Mouse (Mus musculus) myocyte (in vitro differentiated cells): ENCODE data around the gene Arpc1a. TPM values are rescaled to one million over a fixed set of nuclear protein-coding genes. Genes with fewer than 3 reads are reported as not detected.

Experiments
- H3K27me3 ChIP-seq: one replicate; pipeline ENCODE4 v1.6.1; 2011; ENCODE audit not compliant: control insufficient read depth, insufficient read depth, insufficient read length
- H3K36me3 ChIP-seq: one replicate; pipeline ENCODE4 v1.6.1; 2011; ENCODE audit not compliant: control insufficient read depth, insufficient read depth
- H3K4me2 ChIP-seq: one replicate; pipeline ENCODE4 v1.6.1; 2011; ENCODE audit warnings: low read depth, control low read depth
- H3K4me3 ChIP-seq: one replicate; pipeline ENCODE4 v1.5.1; 2011; ENCODE audit warnings: mild to moderate bottlenecking, control low read depth, moderate library complexity
- H3K79me2 ChIP-seq: one replicate; pipeline ENCODE4 v1.6.1; 2011; ENCODE audit not compliant: control insufficient read depth, insufficient read depth
- H3ac ChIP-seq: one replicate; pipeline ENCODE4 v1.6.1; 2011; ENCODE audit not compliant: control insufficient read depth, insufficient read length
- CEBPB ChIP-seq: IDR thresholded peaks from 2 replicates; pipeline ENCODE4 v1.6.1; 2011; ENCODE audit warnings: mild to moderate bottlenecking, moderate library complexity; ENCODE audit not compliant: poor library complexity, insufficient read depth, severe bottlenecking
- E2F4 ChIP-seq: IDR thresholded peaks from one replicate; pipeline ENCODE4 v1.6.1; 2011; ENCODE audit warnings: mild to moderate bottlenecking, control low read depth, moderate library complexity; ENCODE audit not compliant: insufficient read depth
- MAX ChIP-seq: IDR thresholded peaks from one replicate; pipeline ENCODE4 v1.6.1; 2011; ENCODE audit warnings: low read depth, mild to moderate bottlenecking, control low read depth
- MYOD1 ChIP-seq, 3 experiments: IDR thresholded peaks; one replicate each; pipeline ENCODE4 v1.6.1; 2011; ENCODE audit warnings: control low read depth in 2 of 3, low read depth in 2 of 3, mild to moderate bottlenecking in 2 of 3, moderate library complexity in 1 of 3; ENCODE audit not compliant: insufficient read length in 2 of 3, control insufficient read depth in 1 of 3
- MYOG ChIP-seq, 3 experiments: IDR thresholded peaks; one replicate each; pipeline ENCODE4 v1.6.1; 2011; ENCODE audit warnings: control low read depth in 2 of 3, low read depth in 2 of 3, mild to moderate bottlenecking in 2 of 3; ENCODE audit not compliant: insufficient read length in 2 of 3, control insufficient read depth in 1 of 3, insufficient read depth in 1 of 3
- POLR2A ChIP-seq: IDR thresholded peaks from one replicate; pipeline ENCODE4 v1.6.1; 2011; ENCODE audit warnings: low read depth, mild to moderate bottlenecking, control low read depth, moderate library complexity; ENCODE audit not compliant: insufficient read length
- POLR2AphosphoS2 ChIP-seq: IDR thresholded peaks from one replicate; pipeline ENCODE4 v1.6.1; 2011; ENCODE audit warnings: low read depth, control low read depth; ENCODE audit not compliant: insufficient read length
- REST ChIP-seq: IDR thresholded peaks from one replicate; pipeline ENCODE4 v1.6.1; 2011; ENCODE audit warnings: mild to moderate bottlenecking, control low read depth, moderate library complexity; ENCODE audit not compliant: insufficient read depth, insufficient read length
- SRF ChIP-seq: IDR thresholded peaks from one replicate; pipeline ENCODE4 v1.6.1; 2011; ENCODE audit warnings: low read depth; ENCODE audit not compliant: control insufficient read depth, insufficient read length
- TCF12 ChIP-seq: IDR thresholded peaks from one replicate; pipeline ENCODE4 v1.6.1; 2011; ENCODE audit warnings: mild to moderate bottlenecking, control low read depth; ENCODE audit not compliant: poor library complexity, insufficient read depth, severe bottlenecking
- TCF3 ChIP-seq: IDR thresholded peaks from one replicate; pipeline ENCODE4 v1.6.1; 2011; ENCODE audit warnings: low read depth, control low read depth; ENCODE audit not compliant: insufficient read length
- USF1 ChIP-seq: IDR thresholded peaks from one replicate; pipeline ENCODE4 v1.6.1; 2011; ENCODE audit warnings: low read depth, mild to moderate bottlenecking, control low read depth, moderate library complexity
- polyA plus RNA-seq: library from polyadenylated mRNA; unstranded; fragments of >200 nt; fragmentation: generic; extraction: Trizol; gene quantifications from one replicate; pipeline ENCODE4 v1.2.1, GENCODE M21; 2012; ENCODE audit warnings: missing spikeins

Arpc1a gene
- polyA plus RNA-seq, 1 experiment: 67.2 TPM

DNA sequence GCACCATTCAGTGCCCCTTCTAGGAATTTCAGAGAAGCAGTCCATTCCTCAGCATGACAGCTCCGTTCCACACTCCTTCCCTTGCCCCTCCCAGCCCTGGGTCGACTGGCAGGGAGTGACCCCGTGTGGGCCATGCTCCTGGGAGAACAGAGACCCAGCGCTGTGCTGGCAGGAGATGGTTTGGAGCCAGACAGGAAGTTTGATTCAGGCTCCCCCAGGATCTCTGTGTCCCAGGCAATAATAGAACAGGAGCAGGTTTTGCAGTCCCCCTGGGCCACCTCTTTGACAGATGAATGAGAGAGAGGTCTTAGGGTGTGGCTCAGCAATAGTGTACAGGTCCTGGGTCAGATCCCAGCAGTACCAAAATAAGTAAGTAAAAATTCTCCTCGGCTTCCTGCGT lies 34.4 kb downstream of the Arpc1a start:
- Histone ChIP-seq H3K79me2 (peaks cover 68% of the 10 kb centered on the region), H3ac (no peak overlapping the region), H3K4me2 (no peak overlapping the region), H3K27me3 (no peaks in the 10 kb centered on the region), H3K4me3 (no peak overlapping the region), H3K36me3 (peaks cover under 1% of the 10 kb centered on the region)
- TF ChIP-seq TCF12: no peak
- TF ChIP-seq USF1: no peak
- no peak for TF ChIP-seq TCF3
- TF ChIP-seq REST: no peak
- TF ChIP-seq MYOG (IDR thresholded peaks at IDR 0.05; ENCODE audit: control insufficient read depth in 1 of 3, insufficient read depth in 1 of 3, insufficient read length in 2 of 3, low read depth in 2 of 3): no peak
- TF ChIP-seq SRF: no peak
- TF ChIP-seq MAX: no peak
- no peak for TF ChIP-seq MYOD1 (IDR thresholded peaks at IDR 0.05; ENCODE audit: control insufficient read depth in 1 of 3, insufficient read length in 2 of 3, low read depth in 2 of 3)
- no peak for TF ChIP-seq CEBPB
- no peak for TF ChIP-seq E2F4
- TF ChIP-seq POLR2AphosphoS2: no peak
- TF ChIP-seq POLR2A: no peak

DNA sequence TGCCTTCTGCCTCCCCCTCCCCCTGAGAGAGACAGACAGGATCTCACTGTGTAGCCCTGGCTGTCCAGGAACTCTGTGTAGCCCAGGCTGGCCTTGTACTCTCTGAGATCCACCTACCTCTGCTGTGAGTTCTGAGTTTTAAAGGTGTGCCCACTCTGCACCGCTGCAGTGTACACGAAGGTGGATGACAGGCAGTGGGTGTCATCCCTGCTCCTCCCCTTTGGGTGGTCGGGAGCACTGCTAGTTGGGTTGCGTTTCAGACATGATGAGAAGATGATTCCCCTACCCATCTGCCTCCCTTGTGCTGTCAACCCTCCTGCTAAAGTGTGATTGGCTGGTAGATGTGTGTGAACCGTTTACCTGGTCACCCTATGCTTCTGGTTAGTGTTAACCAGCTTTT lies 34.8 kb downstream of the Arpc1a start:
- Histone ChIP-seq H3K27me3 (no peaks in the 10 kb centered on the region), H3K79me2 (peaks cover 68% of the 10 kb centered on the region), H3K36me3 (peaks cover 3% of the 10 kb centered on the region), H3K4me2 (no peak overlapping the region), H3ac (no peak overlapping the region), H3K4me3 (no peak overlapping the region)
- no peak for TF ChIP-seq TCF12

DNA sequence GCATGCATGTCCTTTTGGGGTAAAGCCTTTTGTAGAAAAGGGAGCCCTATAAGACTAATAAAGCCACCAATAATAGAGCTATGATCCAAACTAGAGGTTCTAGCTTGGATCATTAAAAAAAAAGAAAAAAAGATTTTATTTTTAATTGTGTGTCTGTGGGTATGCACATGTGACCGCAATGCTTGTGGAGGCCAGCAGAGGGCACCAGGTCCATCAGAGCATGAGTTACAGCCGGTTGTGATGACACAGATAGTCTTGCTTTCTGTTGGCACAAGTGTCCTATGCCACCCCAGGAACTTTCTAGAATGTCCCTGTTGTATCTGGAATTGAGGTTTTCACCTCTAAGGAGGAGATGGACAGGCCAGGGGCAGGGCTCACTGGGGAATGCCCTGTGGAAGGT lies 35.8 kb downstream of the Arpc1a start:
- TF ChIP-seq USF1 (peak; percentile 28), POLR2AphosphoS2 (no peak)
- no peak overlapping the region for H3ac ChIP-seq
- no peak overlapping the region for H3K4me3 ChIP-seq
- peaks cover 10% of the 10 kb centered on the region for H3K36me3 ChIP-seq
- H3K79me2 ChIP-seq: peaks cover 66% of the 10 kb centered on the region
- H3K4me2 ChIP-seq: no peak overlapping the region
- no peaks in the 10 kb centered on the region for H3K27me3 ChIP-seq

- Histone ChIP-seq H3K79me2 (peaks cover 57% of the 10 kb centered on the region), H3K4me2 (no peak overlapping the region), H3K27me3 (no peaks in the 10 kb centered on the region), H3K36me3 (peaks cover 21% of the 10 kb centered on the region), H3K4me3 (no peak overlapping the region), H3ac (no peak overlapping the region)
- no peak for TF ChIP-seq MYOD1 (IDR thresholded peaks at IDR 0.05; ENCODE audit: control insufficient read depth in 1 of 3, insufficient read length in 2 of 3, low read depth in 2 of 3)
- no peak for TF ChIP-seq REST
- TF ChIP-seq USF1: no peak
- TF ChIP-seq TCF12: no peak
- TF ChIP-seq POLR2AphosphoS2: no peak
- no peak for TF ChIP-seq POLR2A
- TF ChIP-seq MYOG (IDR thresholded peaks at IDR 0.05; ENCODE audit: control insufficient read depth in 1 of 3, insufficient read depth in 1 of 3, insufficient read length in 2 of 3, low read depth in 2 of 3): no peak
- TF ChIP-seq SRF: no peak
- no peak for TF ChIP-seq MAX
- no peak for TF ChIP-seq TCF3
- TF ChIP-seq E2F4: no peak
- TF ChIP-seq CEBPB: no peak
These were observed 37.3 kb downstream of the Arpc1a start for GRCm38 (mm10) chr5:145120921-145121320.

DNA sequence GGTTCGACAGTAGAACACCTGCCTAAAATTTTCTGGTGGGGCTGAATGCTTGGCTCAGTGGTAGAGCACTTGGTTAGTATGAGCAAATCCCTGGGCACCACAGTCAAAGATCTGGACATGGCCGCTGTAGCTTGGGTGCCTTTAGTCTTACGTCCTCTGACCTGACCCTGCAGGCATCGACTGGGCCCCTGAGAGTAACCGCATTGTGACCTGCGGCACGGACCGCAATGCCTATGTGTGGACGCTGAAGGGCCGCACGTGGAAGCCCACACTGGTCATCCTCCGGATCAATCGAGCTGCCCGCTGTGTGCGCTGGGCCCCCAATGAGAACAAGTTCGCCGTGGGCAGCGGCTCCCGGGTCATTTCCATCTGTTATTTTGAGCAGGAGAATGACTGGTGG lies 39.8 kb downstream of the Arpc1a start:
- no peak overlapping the region for H3K4me3 ChIP-seq
- TF ChIP-seq TCF12 (no peak), POLR2AphosphoS2 (peak; percentile 42)
- H3K79me2 ChIP-seq: peaks cover 33% of the 10 kb centered on the region

DNA sequence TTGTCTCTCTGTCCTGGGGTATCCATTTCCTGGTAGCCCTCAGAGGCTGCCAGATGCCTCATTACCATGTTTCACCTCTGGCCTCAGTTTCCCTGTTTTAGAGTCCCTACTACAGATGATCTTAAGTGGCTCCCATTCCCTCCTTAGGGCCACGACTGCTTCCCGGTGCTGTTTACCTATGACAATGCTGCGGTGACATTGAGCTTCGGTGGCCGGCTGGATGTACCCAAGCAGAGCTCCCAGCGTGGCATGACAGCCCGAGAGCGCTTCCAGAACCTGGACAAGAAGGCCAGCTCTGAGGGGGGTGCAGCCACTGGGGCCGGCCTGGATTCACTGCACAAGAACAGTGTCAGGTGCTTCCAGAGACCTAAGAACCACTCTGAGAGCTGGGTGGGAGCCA lies 43.0 kb downstream of the Arpc1a start:
- peaks cover 3% of the 10 kb centered on the region for H3K79me2 ChIP-seq
- no peak for TF ChIP-seq MYOD1 (IDR thresholded peaks at IDR 0.05; ENCODE audit: control insufficient read depth in 1 of 3, insufficient read length in 2 of 3, low read depth in 2 of 3)
- TF ChIP-seq POLR2AphosphoS2: no peak
- no peak for TF ChIP-seq MYOG (IDR thresholded peaks at IDR 0.05; ENCODE audit: control insufficient read depth in 1 of 3, insufficient read depth in 1 of 3, insufficient read length in 2 of 3, low read depth in 2 of 3)
- no peak for TF ChIP-seq CEBPB
- no peak for TF ChIP-seq E2F4
- no peak for TF ChIP-seq TCF12

More for the DNA sequence above, 39.8 kb downstream of the Arpc1a start:
- Histone ChIP-seq H3K36me3 (peaks cover 36% of the 10 kb centered on the region), H3K27me3 (no peaks in the 10 kb centered on the region), H3ac (no peak overlapping the region), H3K4me2 (no peak overlapping the region)

More for the DNA sequence above, 43.0 kb downstream of the Arpc1a start:
- Histone ChIP-seq H3ac (no peak overlapping the region), H3K4me2 (no peak overlapping the region), H3K36me3 (peaks cover 47% of the 10 kb centered on the region), H3K4me3 (no peak overlapping the region), H3K27me3 (no peaks in the 10 kb centered on the region)
